In the genomic region with DNA sequence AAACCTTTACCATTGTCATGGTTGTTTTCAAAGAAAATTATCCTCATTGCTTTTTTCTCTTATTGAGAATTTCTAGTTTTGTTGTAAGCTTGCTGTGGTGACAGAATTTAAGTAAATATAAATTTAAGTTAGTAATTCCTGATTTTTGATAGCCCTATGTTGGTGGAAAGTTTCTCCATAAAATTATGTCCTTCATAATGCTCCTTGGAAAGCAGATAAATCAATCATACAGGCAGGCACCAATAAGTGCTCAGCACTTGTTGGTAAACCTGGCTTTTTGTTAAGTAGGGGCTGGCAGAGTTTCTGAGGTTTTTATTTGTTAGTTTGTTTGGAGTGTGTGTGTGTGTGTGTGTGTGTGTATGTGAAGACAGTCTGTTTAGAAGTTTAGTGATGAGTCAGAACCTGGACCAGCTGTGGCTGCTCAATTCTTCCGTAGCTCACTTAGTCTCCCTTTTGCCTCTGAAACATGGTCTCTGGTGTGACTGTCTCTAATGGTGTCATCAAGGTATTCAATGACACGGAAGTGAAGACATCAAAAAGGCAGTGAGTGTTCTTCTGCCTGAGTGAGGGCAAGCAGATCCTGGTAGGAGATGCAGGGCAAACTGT, we compare ENCODE assay signal across 20 mouse cellular contexts.
"Had no signal": no experiment of that assay in that cellular context is flagged by ENCODE, and none has a peak within 500 bp of the region (broad histone marks: within the 10 kb centered on the region; RNA-seq: fewer than 3 reads in every experiment).

No protein-coding gene starts in this region.

- DNase-seq: lung, adult 18-20 months; lung, embryonic 14.5 days; lung, postnatal 10 days; lung, postnatal 4 days; midbrain, embryonic 14.5 days; retina, postnatal 1 day; right cerebral cortex, adult 18-20 months; right cerebral cortex, postnatal 25 days; right cerebral cortex, postnatal 4 days; spleen, adult 18-20 months; thymus, adult 2 months; thymus, postnatal 36 days had no signal

- H3K9ac ChIP-seq: lung, embryonic 14.5 days; midbrain, embryonic 12.5 days; neural tube, embryonic 13.5 days; neural tube, embryonic 15.5 days; stomach, embryonic 15.5 days had no signal

- H3K27me3 ChIP-seq: midbrain, embryonic 12.5 days; neural tube, embryonic 13.5 days; neural tube, embryonic 15.5 days; stomach, embryonic 15.5 days had no signal

- H3K4me1 ChIP-seq: midbrain, embryonic 10.5 days; midbrain, embryonic 12.5 days; neural tube, embryonic 13.5 days; neural tube, embryonic 15.5 days; stomach, embryonic 15.5 days had no signal

- H3K9me3 ChIP-seq: midbrain, embryonic 10.5 days; midbrain, embryonic 12.5 days; neural tube, embryonic 13.5 days; neural tube, embryonic 15.5 days; stomach, embryonic 15.5 days had no signal

- ATAC-seq: midbrain, embryonic 16.5 days had no signal

- H3K4me3 ChIP-seq: midbrain, embryonic 10.5 days; midbrain, embryonic 12.5 days; myocyte; neural tube, embryonic 13.5 days; neural tube, embryonic 15.5 days; stomach, embryonic 15.5 days had no signal

- H3K36me3 ChIP-seq: midbrain, embryonic 10.5 days; midbrain, embryonic 12.5 days; neural tube, embryonic 13.5 days; neural tube, embryonic 15.5 days; stomach, embryonic 15.5 days had no signal

- H3K27ac ChIP-seq: midbrain, embryonic 10.5 days; midbrain, embryonic 12.5 days; neural tube, embryonic 13.5 days; neural tube, embryonic 15.5 days; stomach, embryonic 15.5 days; stomach, postnatal 0 days had no signal

- H3K4me2 ChIP-seq: lung, embryonic 14.5 days; midbrain, embryonic 12.5 days; neural tube, embryonic 13.5 days; neural tube, embryonic 15.5 days; stomach, embryonic 15.5 days had no signal
